Mouse (Mus musculus) adrenal gland, postnatal 4 days (tissue): ENCODE measurements around the gene Dock7. TPM values are rescaled to one million over a fixed set of nuclear protein-coding genes. Genes with fewer than 3 reads are reported as not detected.
"Not testable (repeated sequence)": the region's sequence is repeated elsewhere in the genome, so short reads cannot be mapped to it uniquely, and the experiment has no call there.

Experiments
- DNase-seq, 2 experiments: peaks; one replicate each; pipeline ENCODE4 v3.0.0; 2021 to 2022; ENCODE audit warnings: low spot score in 2 of 2, mixed read lengths in 2 of 2
- total RNA-seq, 2 experiments: library from RNA; stranded (reverse); gene quantifications; 2 replicates each; pipeline ENCODE4 v1.2.3; 2021

Dock7 gene
- total RNA-seq, 2 experiments from 2014 or later = 64.6 to 72.1 TPM

DNA sequence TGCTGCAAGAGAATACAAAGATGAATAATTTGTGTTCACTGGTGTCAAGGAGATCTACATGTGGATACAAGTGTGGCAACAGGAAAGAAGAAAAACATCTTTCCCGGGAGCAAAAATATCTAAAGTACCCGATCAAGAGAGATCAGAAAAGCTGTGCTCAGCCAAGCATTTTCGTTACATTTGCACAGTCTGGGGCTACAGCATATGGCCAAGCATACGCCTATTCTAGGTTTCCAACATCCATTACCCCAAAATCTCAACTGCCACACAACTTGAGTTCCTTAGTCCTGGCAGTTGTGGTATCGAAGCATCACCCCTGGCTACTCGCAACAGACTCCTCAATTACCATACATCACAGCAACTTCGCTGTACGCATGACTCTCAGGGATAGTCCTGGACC is 98.5 kb downstream of the Dock7 start:
- DNase-seq = no peak

DNA sequence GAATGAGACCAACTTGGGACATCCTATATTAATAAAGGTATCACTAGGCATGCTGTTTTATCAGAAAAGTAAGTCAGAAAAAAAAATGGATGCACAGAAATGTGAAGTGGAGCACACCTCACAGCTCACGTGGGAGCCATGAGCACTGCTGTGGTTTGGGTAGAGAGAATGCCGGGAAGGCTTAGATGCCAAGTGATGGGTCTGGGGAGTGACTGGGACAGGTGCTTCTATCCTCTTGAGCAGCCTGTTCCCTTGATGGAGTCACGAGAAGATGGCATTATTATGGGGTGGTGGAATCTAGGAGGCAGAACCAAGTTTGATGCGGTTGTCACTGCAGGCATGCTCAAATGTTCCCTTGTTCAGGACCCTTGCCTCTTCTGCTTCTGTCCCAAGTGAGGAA is 109.7 kb downstream of the Dock7 start:
- no peak for DNase-seq

DNA sequence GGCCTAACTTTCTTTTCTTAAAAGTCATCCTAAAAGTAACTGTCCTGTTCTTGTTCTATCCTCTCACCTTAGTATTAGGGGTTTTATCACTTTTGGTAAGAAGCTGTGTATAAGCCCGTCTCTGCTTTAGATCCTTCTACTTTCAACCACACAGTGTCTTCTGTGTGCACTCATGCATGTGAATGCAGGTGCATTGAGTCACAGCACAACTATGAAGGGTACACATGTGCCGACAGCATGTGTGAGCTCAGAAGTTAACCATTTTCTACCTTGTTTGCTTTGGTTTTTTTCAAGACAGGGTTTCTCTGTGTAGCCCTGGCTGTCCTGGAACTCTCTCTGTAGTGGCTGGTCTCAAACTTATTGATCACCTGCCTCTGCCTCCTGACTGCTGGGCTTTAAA is 114.4 kb downstream of the Dock7 start:
- no peak for DNase-seq

DNA sequence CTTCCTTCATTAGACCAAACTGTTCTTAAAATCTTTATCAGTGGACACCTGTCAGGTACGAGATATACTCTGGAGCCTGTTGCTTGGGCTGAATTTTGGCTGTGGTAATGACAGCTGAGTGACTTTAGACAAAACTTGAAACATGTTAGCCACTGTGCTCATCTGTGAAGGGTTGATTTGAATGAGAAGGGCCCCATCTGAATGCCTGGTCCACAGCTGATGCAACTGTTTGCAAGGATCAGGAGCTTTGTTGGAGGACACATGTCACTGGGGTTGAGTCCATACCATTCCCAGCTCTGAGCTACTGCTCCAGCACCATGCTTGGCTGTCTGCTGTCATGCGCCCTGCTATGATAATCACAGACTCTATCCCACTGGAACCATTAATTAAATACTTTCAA is 115.1 kb downstream of the Dock7 start:
- DNase-seq = no peak

DNA sequence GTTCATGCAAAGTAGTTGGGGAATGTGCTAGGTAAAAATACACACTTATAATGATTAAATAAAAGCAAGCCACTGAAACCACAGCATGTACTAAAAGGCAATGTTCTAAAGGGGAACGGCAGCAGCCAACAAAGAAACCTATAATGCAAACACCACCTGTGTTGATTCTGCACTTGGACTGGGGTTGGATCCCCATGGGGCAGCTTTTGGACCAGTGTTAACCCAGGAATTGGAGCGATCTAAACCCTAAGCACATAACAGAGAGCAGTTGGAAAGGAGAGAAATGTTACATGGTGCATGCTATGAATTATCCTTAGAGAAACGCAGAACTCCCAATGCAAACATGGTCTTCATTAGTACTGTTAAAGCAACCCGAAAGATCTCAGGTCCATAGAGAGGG is 127.2 kb downstream of the Dock7 start:
- no peak for DNase-seq

DNA sequence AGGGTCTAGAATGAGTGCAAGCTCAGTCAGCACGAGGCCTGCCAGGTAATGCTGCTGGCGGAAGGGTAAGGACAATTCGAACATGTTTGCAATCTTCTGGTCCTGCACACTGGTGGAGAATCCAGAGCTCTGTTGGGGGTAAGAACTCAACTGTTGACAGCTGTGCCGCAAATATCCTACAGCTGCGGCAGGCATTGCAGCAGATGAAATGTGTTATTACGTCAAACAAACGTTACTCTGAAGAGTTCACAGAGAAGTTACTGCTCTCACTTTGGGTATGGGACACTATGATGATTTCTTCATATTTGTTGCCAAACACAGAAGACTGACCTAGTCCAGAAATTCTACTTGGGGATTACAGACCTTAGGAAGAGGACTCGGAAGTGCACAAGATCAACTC is 136.0 kb downstream of the Dock7 start:
- no peak for DNase-seq

DNA sequence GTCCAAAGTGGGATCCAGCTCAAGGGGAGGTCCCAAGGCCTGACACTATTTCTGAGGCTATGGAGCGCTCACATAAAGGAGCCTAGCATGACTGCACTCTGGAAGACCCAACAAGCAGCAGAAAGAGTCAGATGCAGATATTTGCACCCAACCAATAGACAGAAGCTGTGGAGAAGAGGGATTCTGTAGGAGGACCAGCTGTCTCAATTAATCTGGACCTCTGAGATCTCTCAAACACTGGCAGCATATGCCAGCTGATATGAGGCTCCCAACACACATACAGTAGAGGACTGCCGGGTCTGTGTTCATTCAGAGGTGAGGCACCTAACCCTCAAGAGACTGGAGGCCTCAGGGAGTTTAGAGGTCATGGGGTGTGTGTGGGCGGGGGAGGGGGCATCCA is 140.7 kb downstream of the Dock7 start:
- not testable (repeated sequence) for DNase-seq

DNA sequence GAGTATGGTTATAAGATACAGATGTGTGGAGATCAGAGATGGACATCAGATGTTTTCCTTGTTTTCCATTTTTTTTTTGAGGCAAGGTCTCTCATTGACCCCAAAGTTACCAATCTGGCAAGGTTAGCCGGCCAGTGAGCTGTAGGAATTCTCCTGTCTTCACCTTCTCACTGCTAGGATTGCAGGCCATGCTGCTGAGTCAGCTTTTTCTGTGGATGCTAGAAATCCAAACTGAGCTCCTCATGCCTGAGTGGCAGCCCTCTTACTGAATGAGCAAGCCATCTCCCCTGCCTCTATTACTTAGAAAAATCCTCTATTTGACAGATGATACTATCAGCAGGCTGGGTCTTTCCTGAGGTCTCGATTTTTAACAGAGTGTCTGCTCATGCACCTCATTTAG is 142.0 kb downstream of the Dock7 start:
- no peak for DNase-seq

DNA sequence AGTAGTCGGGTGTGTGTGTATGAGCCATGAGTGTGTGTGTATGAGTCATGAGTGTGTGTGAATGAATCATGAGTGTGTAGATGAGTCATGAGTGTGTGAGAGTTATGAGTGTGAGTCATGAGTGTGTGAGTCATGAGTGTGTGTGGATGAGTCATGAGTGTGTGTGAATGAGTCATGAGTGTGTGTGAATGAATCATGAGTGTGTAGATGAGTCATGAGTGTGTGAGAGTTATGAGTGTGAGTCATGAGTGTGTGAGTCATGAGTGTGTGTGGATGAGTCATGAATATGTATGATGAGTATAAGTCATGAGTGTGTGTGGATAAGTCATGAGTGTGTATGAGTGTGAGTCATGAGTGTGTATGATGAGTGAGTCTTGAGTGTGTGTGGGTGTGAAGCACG is 142.4 kb downstream of the Dock7 start:
- not testable (repeated sequence) for DNase-seq

DNA sequence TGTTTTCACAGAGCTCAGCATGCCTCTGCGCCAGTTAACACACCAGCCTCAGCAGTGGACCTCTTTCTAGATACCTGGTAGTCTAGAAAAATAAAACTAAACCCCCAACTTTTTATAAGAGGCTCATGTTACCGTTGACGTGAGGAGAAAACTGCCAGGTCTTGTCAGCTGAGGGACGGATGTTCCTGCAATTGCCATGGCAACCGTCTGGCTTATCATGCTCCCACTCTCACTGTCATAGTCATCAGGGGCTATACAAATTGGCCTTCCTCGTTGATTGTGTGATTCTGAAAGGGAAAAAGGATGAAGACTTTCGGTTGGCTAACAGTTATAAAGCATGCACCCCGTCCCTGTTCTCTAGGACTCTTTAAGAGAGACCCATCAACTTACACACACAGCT is 145.0 kb downstream of the Dock7 start:
- no peak for DNase-seq

DNA sequence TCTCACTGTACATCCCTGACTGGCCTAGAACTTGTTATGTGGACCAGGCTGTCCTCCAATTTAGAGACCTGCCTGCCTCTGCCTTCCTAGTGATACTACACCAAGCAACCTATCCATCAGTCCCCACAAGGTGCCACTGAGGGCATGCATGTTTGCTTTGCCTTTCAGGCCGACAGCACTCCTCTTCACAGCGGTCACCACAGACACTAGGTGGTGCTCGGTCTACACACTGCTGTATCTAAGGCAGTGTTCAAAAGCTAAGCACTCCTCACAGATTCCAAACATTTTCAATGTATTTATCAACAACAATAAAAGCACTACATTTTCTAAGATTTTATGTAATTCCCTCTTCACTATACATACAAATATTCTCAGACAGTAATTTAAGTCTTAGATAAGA is 150.8 kb downstream of the Dock7 start:
- no peak for DNase-seq

DNA sequence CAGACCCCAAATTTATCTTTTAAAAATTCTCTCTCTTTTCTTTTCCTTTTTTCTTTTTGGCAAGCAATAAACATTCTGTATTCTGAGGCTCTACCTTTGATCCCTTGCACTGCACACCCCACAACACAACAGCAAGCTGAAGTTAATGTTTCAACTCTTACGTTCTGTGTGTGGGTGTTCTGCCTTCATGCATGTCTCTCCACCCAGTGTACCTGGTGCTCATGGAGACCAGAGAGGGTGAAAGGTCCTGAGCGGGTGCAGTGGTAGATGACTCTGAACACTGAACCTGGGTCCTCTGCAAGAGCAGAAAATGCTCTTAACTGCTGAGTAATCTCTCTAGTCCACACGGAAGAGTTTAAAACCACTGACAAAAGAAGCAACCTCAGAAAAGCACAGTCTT is 160.5 kb downstream of the Dock7 start:
- no peak for DNase-seq

DNA sequence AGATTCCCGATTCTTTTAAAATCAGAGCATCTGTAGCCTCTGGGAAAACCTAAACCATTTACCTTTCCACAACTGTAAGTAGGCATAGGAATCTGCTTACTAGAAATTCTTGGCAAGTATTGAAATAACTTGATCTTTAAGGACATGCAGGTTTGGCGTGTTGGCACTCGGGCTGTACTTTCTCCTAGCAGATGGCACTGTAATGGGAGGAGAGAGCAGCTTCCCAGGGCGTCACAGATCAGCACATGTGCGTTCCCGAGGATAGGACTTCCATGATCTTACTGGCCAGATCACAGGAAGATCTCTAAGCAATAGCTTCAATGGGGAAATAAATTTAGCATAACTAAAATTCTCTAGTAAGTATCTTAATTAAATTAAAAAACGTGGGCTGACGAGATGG is 164.7 kb downstream of the Dock7 start:
- DNase-seq = no peak

DNA sequence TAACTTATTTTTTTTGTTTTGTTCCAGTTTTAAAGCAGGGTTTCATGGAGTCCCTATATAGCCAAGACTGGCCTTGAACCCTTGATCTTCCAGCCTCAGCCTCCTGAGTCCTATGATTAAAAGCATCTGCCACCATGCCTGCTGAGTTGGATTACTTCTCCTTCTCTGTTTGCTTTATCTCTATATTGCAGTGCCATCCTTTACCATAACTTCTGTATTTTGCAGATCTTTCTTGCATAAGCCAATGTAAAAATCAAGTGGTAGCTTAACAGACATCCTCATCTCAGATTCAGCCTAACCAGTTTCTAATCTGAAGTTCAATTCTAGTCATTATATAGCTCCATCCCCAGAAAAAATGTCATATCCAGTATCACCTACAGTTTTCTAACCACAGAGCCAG is 170.2 kb downstream of the Dock7 start:
- no peak for DNase-seq

DNA sequence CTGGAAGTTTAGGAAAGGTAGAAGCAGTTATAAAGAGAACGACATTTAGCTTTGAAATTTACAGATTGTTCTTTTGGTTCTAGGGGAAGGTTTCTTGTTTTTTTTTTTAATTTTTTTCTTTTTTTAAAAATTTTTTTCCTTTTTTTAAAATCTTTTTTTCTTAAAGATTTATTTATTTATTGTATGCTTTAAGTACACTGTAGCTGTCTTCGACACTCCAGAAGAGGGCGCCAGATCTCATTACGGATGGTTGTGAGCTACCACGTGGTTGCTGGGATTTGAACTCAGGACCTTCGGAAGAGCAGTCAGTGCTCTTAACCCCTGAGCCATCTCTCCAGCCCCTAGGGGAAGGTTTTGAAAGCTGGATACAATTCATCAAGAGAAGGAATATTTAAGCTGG is 182.5 kb downstream of the Dock7 start:
- not testable (repeated sequence) for DNase-seq

DNA sequence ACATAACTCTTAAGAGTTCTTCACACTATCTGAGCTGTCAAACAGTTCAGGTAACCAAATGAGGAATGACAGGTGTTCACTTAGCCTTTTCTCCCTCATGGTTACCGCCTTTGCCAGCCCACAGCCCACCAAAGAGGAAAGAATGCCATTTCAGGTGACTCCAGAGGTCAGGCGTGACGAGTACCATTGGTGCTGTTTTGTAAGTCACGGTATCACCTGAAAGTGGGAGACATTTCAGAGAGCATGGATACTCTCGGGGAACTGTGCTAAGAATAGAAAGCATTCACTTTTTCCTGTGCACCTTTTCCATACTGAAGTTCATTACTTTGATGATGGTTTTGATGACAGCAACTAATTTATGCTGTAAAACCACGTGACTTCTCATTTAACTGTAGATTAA is 184.7 kb downstream of the Dock7 start:
- DNase-seq = no peak

DNA sequence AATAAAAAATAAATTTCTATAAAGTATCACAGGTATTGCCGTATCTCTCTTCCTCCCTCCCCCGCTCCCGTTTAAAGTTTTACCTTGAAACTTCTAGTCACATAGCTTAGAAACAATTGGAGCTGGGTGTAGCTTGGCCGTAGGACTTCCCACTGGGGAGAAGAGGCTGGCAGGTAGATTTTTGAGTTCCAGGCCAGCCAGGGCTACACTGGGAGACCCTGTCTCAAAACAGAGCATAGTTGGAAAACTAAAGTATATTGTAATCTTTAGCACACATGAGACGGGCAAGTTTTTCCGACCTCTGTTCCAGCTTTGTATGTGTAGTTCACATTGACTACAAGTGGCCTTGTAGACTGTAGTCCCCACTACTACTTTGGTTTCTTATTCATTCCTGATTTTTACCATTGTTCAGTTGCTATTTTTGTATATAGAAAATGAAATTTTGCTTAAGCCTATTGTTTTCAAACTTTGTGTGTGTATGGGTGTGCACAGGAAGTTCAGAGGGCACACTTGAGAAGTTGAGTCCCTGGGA is 195.4 kb downstream of the Dock7 start:
- DNase-seq = no peak

DNA sequence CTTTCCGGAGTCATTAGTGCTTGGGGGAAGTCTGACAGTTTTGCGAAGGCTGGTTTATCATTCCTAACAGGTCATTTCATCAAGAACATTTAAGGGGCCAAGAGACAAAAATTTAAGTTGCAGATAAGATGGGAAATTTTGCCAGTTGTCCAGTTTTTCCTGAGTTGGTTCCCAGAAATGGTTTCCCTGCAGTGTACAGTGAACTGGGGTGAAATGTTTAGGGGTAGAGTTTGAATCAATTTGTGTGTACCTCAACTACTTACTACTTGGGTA is 195.9 kb downstream of the Dock7 start:
- DNase-seq = no peak

DNA sequence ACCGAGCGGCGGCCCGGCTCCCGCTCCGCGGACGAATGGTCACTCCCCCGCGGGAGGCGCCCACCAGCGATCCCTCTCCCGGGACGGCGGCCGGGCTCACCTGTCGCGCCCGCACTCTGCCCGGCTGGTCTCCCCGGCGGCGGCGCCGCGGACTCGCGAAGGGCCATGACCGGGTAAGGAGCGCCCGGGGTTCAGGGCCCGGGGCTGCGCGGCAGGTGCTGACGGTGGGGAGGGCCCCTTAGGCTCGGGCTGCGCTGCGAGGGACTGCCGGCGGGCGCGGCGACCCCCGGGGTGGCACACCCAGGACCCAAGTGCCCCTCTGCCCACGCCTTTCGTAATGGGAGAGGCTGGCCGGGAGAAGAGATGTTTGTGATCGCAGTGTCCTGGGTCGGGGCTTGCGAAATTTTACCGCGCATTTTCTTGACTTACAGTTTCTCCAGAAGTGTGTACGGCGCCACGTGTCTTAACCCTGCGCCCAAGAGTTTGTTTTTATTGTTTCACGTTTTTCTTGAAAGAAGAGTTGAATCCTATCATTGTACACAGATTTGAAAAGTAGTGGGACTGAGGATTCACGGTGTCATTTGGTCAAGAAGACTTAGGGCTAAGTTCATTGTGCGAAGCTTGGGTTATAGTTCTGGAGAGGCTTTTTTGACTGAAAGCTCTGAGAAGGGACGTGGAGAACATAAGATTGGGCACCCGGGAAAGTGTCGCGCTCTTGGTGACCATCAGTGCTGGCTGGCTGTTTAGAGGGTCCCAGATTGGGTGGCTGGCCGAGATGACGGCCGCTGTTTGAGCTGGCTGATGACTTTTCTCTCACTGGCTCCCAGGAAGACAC is 196.4 kb downstream of the Dock7 start:
- DNase-seq = peak in 1 of 2 experiments; percentile 57

DNA sequence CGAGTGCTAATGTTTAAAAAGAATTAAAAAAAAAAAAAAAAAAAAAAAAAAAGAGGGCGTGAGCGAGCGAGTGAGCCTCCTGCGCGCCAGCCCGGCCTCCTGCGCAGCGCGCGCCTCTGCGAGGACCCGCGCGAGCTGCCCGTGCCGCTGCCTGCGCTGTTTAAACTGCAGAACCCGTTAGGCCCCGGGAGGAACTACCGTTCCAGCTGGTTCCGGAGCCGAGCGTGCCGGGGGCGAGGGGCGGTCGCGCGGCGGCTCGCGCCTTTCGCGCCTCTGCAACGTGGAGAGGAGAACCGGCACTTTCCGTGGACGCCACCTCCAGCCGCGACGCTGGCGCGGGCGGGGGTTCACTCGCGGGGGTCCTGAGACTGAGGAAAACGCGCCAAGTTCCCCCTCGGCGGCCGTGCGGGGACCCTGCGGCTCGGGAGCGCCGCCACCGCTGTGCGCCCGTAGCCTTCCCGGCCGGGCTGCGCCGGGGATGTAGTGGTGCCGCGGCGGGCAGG is 197.1 kb downstream of the Dock7 start, which contains the start of gene Usp1:
Usp1 (plus strand) TSS at position 243 of the 503 bp plus-strand sequence.
- peak in 1 of 2 experiments; percentile 62 for DNase-seq

DNA sequence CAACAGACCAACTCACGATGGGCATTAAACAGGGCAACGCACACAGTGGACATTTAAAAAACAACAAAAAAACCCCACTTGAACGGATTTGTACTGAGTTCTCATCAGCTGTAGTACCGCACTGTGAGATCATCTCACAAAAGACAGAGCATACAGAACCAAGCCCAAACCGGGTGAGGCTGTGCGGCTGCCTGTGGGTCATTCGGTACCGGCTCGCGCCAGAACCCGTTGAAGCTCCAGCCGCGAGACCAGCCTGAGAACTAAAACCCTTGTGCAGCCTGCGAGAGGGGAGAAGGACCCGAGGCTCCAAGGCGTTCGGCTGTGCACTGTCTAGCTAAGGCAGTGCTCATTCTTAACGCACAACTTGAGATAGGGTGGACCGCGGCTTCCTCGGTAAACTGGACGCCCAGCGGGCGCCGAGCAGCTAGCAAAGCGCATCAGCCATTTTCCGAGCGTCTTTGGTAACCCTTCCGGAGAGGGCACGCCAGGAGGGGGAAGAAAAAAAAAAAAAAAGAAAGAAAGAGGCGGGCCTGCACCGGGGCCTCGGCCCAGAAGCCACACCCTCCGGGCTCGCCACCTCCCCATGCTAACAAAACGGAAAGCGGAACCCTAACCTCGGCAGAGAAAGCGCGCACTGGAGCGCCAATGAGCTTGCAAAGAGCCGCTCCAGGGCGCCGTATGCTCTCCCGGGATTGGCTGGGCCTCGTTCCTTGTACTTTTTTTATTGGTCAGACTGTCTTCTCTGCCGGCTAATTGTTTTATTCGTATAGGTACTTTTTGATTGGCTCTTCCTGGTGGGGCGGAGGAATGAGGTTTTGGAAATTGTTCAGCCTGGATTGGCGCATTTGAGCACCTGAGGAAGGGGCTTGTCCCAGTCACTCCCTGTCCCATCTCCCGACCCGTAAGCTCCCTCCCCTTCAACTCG is 197.8 kb downstream of the Dock7 start:
- peak; percentile 79 to 93 for DNase-seq

DNA sequence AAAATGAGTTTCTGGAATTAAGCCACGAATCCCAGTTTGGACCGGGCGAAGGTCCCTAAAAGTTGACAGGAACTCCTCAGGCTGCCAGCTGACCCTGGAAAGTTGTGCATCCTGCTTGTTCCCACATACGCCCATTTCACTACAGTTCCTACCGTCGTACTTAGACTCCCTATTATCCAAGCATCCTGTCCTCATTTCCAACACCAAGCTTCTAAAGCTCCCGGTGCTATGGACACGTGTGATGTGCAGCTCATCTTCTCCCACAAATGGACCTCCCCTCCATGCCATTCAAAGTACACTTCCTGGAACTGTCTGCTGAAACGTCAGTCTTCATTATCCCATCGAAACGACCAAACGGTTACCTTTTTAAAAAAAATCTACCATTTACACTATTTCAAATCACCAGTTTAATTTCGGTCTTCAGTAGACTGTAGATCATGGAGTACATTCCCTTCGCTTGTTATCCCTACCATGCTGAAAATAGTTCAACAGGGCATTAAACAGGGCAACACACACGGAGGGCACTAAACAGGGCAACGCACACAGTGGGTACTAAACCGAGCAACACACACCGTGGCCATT is 198.6 kb downstream of the Dock7 start:
- no peak for DNase-seq
